Mouse (Mus musculus): ENCODE measurements around the gene Agbl4. TPM values are rescaled to one million over a fixed set of nuclear protein-coding genes. Genes with fewer than 3 reads are reported as not detected.
A peak's percentile ranks its signal among the peaks of the same experiment; 100 is the strongest.

Agbl4 gene
- 1 to 10 TPM; 1.1 to 1.3 TPM for total RNA-seq (2021)
- long read RNA-seq, experiment 1 = 0 reads
- long read RNA-seq, experiment 2, partial matches to known transcripts = 1 of 3 reads
- long read RNA-seq, experiment 2, other reads (novel, unspliced or antisense) = 2 of 3 reads

DNA sequence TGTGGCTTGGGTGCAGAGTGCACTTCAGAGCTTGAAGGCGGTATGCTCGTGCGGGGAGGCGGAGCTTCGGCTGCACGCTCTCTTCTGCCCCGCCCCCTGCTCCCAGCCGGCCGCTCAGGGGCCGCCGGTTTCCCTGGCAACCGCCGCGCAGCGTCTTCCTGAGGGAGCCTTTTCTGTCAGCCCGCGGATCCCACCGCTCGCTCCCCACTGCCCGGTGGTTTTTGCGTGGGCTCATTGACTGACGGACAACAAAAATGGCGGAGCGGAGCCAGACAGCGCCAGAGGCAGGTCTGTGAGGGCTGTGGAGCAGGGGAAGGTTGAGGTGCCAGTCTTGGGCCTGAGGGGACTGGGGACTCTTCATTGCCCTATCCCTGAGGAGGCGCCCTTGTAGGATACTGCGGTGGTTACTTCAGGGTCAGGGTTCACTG lies at the start of gene Agbl4:
TSS of gene Agbl4 (plus strand) at position 44 of the 428 bp plus-strand sequence.
- peak; percentile 4 to 10 for DNase-seq (ENCODE audit: low spot score in 2 of 2)

DNA sequence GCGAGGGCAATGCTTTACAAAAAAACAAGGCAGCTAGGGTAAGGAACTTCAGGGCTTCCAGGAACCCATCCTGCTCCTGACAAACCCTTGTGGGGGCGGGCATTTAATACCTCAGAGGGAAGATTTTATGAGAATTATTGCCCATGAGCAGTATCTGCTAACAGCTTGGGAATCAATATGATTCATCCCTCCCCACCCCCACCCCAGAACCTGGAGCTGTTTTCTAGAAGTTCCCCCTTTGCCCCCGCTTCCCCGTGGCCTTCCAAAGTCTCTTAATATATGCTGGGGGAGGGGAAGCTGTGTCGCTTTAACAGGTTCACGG lies 46.6 kb upstream of the Agbl4 start:
- no peak for DNase-seq (ENCODE audit: low spot score in 2 of 2)

DNA sequence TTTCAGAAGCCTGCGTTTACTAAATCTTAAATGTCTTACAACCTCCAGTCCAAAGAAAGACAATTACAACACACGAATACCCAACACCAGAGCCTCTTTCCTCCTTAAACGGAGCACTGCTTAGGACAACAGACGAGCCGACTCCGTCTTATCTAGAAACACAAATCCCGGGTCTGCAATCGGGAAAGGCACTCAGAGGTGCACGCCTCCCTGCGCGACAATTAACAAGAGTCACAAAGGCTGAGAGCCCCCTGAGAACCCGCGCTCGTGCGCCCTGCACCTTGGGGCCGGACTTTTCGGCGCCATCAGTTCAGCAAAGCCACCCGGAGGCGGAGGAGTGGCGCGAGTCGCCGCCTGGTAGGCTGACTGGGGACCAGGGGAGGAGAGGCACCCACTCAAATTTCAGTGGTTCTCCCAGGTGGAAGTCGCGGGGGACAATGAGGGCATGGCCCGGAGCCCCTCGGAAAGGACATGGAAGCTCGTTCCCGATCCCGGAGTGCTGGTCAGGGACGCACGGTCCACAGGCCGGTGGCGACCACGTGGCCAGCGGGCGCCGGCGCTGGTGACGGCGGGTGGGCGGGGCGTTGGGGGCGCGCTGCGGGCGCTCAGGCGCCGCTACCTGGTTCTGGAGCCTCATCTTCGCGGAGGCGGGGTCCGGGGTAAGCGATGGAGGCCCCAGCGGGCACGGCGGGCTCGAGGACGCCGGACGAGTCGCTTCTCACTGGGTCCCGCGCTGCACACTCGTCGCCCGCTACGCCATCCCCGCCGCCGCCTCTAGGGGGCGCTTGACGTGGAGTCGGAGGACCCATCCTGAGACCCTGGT lies 46.1 kb upstream of the Agbl4 start, which contains the start of gene Elavl4:
TSS of gene Elavl4 (minus strand) at position 732 of the 823 bp plus-strand sequence.
- peak; percentile 36 to 44 for DNase-seq (ENCODE audit: low spot score in 2 of 2)

DNA sequence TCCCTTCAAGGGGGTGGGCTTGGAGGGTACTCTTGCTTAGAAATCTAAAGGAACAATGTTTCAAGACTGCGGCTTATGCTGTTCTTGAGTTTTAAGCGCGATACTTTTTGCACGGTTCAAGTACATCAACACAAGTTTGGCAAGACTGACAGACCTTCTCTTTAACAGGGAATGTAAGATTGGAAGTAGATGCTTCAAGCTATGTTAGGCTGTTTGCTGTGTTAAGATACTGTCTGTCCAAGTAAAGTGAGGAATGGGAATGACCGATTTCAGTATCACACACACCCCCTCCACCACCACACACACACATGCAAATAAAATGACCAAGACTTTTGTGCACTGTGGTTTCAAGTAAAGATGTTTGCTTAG lies 45.5 kb upstream of the Agbl4 start:
- no peak for DNase-seq (ENCODE audit: low spot score in 2 of 2)

DNA sequence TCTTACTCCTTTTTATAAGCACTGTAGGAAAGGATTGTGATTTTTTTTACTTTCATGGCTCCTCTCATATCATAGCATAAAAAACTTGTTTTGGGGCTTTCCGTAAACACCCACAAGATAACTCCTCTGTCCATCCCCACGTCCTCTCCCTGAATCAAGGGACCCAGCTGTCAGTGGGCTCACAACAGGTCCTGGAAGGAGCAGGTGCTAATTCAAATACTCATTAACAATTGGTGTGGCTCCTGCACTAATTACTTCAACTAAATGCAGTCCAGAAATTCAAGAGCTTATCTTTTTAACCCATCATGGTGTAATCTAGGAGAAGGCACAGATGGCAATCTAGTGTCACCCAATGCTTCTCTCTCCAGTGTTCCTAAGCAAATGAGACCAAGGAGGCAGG lies 36.9 kb upstream of the Agbl4 start:
- no peak for DNase-seq (ENCODE audit: low spot score in 2 of 2)

DNA sequence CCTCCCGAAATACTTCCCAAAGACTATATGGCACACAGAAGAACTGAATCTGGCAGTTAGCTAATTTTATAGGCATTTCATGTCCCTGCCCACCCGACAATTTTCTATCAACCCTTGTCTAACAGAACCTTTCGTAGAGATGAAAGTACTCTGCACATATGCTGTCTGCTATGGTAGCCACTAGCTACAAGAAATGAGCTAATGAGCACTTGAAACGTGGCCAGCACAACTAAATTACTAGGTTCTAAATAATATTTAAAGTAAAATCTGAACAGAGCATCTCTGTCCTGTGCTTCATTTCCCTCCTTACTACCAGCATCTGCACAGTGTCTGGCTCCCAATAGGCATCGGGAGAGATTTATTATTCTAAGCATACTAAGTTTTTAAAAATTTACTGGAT lies 1.2 kb upstream of the Agbl4 start:
- DNase-seq (ENCODE audit: low spot score in 2 of 2) = no peak

DNA sequence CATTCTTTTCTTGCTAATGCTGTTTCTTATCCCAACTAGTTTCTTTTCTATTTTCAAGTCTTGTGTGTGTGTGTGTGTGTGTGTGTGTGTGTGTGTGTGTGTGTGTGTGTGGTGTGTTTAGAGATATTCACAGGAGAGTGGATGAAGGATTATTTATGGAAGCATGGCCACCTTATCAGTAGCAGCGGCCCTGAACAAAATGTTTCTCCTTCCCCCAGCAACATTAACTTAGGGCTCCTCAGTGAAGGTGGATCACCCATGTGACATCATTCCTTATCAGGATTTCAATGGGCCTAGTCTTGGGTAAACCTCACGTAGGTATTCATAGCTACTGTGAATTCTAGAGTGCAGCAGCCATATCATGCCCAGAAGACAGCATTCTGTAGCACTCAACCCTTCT lies 22.8 kb downstream of the Agbl4 start:
- no peak for DNase-seq (ENCODE audit: low spot score in 2 of 2)

DNA sequence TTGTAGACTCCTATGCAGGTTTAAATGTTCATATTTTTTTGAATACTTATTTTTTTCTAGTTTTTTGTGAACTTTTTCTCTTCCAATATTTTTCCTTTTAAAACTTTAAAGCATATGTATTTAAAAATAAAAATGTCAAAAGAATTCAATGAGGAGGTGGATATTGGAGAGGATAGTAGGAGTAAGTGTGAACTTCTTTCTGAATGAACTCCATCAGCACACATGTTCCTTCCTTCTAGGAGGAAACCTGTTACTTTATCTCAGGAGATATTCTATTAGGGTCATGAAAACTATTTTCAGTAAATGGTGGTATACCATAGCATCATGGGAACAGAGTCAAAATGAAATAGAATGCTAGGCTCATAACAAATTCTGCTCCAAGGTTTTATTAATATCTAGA lies 30.2 kb downstream of the Agbl4 start:
- no peak for DNase-seq (ENCODE audit: low spot score in 2 of 2)

DNA sequence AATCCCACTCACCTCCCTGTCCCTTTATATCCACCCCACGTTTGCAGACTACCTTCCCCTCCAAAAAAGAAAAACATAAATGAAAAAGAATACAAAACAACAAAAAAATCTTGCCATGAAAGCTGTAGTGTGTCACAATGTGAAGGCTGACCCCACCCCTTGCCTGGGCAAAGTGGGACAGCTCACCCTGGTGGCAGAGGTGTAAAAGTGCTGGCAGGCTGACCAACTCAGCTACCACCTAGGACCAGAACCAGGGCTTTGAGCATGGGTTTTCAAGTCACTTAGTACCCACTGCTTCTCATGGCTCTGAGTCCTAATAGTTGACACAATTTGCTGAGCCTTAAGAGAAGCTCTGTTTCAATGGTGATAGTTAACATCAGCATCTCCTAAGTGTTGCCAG lies 96.9 kb downstream of the Agbl4 start:
- DNase-seq (ENCODE audit: low spot score in 2 of 2) = no peak

DNA sequence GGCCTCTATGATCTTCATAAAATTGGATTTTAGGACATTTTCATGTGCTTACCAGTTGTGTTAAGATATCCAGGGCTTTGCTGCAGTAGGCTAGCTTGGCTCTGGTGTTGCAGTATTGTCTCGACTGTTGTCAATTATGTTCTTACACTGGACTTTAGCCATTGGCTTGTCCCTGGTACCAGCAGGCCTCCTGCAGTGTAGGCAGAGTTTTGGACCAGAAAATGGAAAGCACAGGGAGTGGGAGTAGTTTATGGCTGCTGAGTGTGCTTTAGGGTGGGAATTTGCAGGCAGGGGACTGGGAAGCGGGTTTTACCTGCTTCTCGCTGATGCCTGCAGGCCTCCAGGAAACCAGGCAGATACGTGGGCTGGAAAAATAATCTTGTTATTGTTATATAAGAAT lies 132.3 kb downstream of the Agbl4 start:
- no peak for DNase-seq (ENCODE audit: low spot score in 2 of 2)

DNA sequence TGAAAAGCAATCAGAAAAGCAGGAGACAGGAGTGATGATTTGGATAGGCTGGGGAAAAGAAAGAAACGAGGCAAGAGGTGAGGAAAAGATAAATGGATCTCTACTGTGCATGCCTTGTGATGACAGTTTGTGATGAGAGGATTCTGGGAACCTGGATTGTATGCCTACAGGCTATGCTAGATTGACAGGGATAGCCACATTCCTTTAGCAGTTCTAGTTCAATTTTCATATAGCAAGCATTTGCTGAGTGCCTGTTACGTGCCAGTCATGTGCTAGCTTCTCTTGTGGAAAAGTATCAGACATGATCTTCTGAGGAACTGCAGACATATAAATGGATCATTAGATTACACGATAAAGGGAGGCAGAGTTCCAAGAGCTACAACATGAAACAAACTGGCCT lies 151.8 kb downstream of the Agbl4 start:
- DNase-seq (ENCODE audit: low spot score in 2 of 2) = no peak

DNA sequence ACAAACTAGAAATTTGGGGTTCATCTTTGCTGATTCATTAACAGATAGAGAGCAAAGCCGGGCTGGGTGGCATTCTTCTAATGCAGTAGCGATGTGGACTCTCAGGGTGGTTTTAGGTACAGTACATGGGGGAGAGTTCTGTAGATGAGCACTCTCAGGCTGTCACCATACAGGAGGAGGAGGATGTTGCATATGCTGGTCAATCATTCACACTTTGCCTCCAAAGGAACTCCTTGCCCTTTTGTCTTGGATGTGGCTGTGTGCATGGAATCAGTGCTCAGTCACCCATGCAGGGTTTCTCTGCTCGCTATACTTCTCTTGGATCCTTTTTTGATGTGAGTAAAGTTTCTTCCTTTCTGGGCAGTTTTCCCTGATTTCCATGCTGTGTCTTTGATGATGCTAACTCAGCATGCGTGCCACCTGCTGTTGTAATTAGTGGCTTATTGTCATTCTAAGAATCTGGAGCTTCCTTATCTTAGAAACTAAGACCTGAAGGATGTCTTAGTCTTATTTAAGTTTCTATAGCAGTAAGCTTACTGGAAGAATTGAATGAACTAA lies 200.3 kb downstream of the Agbl4 start:
- DNase-seq (ENCODE audit: low spot score in 2 of 2) = no peak

DNA sequence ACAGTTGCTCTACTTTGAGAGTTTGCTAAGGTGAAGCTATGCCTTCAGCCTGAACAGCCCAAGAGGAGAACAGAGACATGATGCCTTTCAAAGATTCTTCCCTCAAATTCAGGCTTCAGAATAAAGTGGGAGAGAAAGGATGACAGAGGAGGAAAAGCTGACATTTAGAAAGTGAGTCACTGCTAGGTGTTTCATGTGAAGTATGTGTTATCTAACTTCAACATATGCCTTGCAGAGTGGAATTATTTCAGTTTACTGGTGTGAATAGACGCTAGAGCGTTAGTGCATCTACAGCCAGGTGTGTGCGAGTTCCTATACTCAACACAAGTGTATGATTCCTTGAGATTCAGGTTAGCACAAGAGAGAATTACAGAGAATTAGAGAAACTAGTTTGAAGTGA lies 244.0 kb downstream of the Agbl4 start:
- DNase-seq (ENCODE audit: low spot score in 2 of 2) = no peak

DNA sequence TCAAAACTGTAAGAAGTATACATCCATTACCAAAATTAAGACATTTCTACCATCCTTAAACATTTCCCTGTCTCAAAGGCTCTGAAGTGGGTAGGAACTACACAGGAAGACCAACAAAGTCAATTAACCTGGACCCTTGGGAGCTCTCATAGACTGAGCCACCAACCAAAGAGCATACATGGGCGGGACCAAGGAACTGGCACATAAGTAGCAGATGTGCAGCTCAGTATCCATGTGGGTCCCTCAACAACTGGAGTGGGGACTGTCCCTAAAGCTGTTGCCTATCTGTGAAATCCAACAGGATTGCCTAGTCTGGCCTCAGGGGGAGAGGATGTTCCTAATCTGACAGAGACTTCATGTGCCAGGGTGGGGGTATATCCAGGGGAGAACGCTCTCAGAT lies 265.5 kb downstream of the Agbl4 start:
- DNase-seq (ENCODE audit: low spot score in 2 of 2) = no peak

DNA sequence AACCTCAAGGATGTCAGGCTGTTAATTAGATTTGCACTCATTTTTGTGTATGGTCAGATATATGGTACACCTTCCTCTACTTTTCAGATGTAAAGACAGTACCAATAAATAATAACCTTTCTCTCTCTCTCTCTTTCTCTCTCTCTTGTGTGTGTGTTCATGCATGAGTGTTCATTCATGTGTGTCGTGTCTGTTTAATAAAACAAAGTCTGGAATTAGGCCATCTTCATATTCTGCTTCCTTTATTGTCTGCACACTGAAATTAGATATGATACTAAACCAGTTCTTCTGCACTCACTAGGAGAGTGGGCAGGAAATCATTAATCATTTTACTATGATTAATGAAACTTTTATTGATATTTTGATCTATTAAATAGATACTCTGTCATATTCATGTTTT lies 276.7 kb downstream of the Agbl4 start:
- DNase-seq (ENCODE audit: low spot score in 2 of 2) = no peak

DNA sequence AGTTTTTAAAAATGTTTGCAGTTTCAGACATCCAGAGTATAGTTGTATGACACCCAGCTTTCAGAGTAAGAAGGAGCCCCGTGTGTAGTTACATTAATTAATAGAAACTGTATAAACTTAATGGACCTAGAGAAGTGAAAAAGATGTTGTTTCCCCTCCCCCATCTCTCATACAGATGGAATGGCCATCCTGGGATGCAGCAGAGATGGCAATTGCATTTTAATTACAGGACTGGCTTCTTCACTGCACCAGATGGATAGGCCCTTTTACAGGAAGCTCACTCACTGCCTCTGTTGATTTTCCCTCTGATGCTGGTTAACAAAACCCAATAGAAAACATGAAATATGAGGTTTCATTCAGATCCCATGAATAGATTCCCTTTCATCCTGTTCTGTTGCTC lies 337.7 kb downstream of the Agbl4 start:
- no peak for DNase-seq (ENCODE audit: low spot score in 2 of 2)

DNA sequence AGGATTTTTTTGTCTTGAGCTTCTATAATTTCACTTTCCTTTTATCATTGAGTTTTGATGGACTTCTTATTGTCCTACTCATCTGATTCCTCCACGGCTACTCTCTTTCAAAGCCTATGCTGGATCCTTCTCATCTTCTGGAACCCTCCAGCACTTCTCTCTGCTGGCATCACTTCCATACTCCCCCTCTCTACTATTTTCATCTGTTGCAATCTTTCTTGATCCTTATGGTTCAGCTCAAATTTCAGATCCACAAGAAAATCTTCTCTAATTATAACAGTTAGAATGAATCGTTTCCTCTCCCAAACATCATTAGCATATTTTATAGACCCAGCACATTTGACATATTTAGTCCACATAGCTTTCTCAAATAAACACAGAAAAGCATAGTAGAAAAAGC lies 360.5 kb downstream of the Agbl4 start:
- DNase-seq (ENCODE audit: low spot score in 2 of 2) = no peak

DNA sequence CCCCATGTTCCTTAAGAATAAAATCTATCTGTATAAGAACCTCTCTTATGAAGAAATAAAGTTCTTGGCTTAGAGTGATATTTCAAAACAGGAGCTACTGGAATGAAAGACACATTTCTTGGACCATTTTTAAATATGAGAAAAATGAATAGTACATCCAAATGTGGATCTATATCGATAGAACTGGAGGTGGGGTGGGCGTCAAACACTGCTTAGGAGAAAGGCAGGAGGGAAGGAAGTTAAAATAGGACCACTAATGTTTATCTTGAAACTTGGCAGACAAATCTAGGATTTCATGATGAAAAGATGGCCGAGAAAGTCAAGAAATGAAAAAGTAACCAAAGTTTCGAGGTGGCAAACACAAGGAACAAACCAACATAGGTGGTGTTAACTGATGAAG lies 391.1 kb downstream of the Agbl4 start:
- DNase-seq (ENCODE audit: low spot score in 2 of 2) = no peak

DNA sequence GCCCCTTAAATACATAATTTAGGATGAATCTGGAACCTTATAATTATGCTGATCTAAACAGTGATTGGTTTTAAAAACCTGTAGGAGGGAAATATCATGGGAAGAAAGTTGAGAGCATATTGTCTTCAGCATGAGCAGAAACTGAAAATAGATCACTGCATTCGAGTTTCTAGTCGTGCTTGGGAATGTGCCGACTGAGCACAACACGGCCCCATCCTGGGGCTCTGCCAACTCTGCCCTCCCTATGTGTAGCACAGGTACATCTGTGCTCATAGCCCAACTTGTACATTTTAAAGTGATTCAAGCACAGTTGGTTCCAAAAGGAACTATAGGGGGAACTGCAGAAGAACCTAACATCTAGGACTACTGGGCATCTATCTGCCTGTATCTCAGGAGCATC lies 402.4 kb downstream of the Agbl4 start:
- no peak for DNase-seq (ENCODE audit: low spot score in 2 of 2)

DNA sequence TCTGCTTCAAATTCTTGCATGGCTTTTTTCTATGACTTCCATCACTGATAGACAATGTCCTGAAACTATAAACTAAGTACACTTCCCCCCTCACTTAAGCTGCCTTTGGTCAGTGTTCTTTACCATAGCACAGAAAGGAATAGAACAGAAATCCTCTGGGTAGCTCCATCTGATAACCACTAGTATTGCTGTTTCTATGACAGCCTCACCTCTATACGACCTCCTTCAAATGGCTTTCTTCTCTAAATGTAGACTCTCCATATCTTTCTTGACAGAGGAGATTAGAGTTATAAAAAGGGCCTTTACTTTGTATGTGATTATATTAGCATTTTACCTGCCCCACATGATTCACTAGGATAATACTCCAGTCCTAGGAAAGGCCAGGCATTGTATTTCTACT lies 413.5 kb downstream of the Agbl4 start:
- no peak for DNase-seq (ENCODE audit: low spot score in 2 of 2)

DNA sequence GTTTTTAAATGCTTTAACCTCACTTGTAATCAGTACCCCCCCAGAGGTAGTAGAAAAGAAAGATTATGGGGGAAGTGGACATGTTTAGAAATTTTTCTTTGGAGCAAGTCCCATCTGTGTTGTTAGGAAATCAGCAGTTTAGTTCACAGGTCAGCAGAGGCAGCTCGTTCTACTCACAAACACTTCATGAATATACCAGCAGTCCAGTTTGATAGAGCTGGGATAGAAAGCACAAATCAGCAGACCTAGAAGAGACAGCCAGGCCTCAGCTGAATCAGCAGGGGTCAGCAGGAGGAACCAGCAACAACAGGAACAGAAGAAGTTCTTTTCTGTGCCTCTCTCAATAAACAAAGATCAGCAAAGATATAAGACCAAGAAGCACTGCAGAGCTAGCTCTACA lies 435.3 kb downstream of the Agbl4 start:
- DNase-seq (ENCODE audit: low spot score in 2 of 2) = no peak

DNA sequence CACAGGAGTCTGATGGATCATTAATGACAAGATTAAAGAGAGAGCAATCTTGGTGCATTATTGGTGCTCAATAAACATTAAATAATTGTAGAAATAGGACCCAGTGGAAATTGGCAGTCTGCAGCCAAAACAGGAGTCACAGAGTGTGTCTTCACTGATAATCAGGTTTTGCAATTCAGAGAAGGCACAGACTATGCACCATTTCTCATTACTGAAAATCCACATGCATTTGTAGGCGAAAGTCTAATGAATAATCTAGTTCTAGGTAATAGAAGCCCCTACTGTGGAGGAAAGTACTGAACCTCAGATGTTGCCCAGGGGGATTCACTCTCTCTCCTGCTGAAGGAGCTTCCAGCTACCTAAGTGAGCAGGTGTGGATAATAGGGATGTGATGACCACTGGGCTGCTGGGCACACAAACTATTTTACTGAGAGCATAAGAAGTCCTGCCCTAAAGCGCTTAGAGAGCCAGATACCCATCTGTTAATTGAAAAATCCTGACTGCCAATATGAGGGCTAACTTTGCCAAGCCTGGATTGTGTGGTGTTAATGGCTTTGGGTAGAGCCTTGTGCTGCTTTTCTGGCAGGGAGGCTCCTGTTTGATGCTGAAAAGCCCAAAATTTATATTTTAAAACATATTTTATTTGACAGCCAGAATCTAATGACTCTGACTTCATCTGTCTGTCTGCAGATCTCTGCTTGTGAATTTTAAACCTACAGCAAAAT lies 482.4 kb downstream of the Agbl4 start:
- no peak for DNase-seq (ENCODE audit: low spot score in 2 of 2)
